Mouse (Mus musculus): ENCODE results near the gene Parp3. TPM values are rescaled to one million over a fixed set of nuclear protein-coding genes. Genes with fewer than 3 reads are reported as not detected.

The Parp3 gene
- polyA plus RNA-seq, 1 experiment = 0.05 TPM

GRCm38 (mm10) chr9:106470991-106471750 lies 5.6 kb downstream of the Parp3 start:
- Histone ChIP-seq H3K4me1 (ENCODE audit: control insufficient read depth) (peaks cover 22% of the 10 kb centered on the region), H3K9me3 (ENCODE audit: control insufficient read depth, low read length) (no peaks in the 10 kb centered on the region), H3K36me3 (ENCODE audit: control insufficient read depth) (no peaks in the 10 kb centered on the region), H3K27me3 (ENCODE audit: control insufficient read depth) (peaks cover 2% of the 10 kb centered on the region), H3K4me3 (replicated peaks) (no peak overlapping the region)
- TF ChIP-seq TAL1 (IDR thresholded peaks at IDR 0.05; ENCODE audit: low read length) (no peak), GATA1 (IDR thresholded peaks at IDR 0.05; ENCODE audit: low read length) (no peak)

GRCm38 (mm10) chr9:106469776-106470175 lies 7.0 kb downstream of the Parp3 start:
- H3K4me1 ChIP-seq (ENCODE audit: control insufficient read depth) = peaks cover 13% of the 10 kb centered on the region
- peaks cover 16% of the 10 kb centered on the region for H3K27me3 ChIP-seq (ENCODE audit: control insufficient read depth)
- H3K9me3 ChIP-seq (ENCODE audit: control insufficient read depth, low read length) = no peaks in the 10 kb centered on the region; the same call in 1 of the 2 replicates
- TF ChIP-seq TAL1 (IDR thresholded peaks at IDR 0.05; ENCODE audit: low read length) = no peak
- no peak for TF ChIP-seq GATA1 (IDR thresholded peaks at IDR 0.05; ENCODE audit: low read length)
- H3K36me3 ChIP-seq (ENCODE audit: control insufficient read depth) = no peaks in the 10 kb centered on the region
- H3K4me3 ChIP-seq (replicated peaks) = no peak overlapping the region

GRCm38 (mm10) chr9:106469317-106469716 lies 7.4 kb downstream of the Parp3 start:
- peaks cover 21% of the 10 kb centered on the region for H3K27me3 ChIP-seq (ENCODE audit: control insufficient read depth)
- H3K36me3 ChIP-seq (ENCODE audit: control insufficient read depth) = no peaks in the 10 kb centered on the region
- no peaks in the 10 kb centered on the region; the same call in 1 of the 2 replicates for H3K9me3 ChIP-seq (ENCODE audit: control insufficient read depth, low read length)
- H3K4me1 ChIP-seq (ENCODE audit: control insufficient read depth) = peaks cover 10% of the 10 kb centered on the region
- no peak for TF ChIP-seq TAL1 (IDR thresholded peaks at IDR 0.05; ENCODE audit: low read length)
- no peak overlapping the region for H3K4me3 ChIP-seq (replicated peaks)

GRCm38 (mm10) chr9:106467746-106468145 lies 9.0 kb downstream of the Parp3 start:
- H3K4me1 ChIP-seq (ENCODE audit: control insufficient read depth) = peaks cover 5% of the 10 kb centered on the region
- H3K9me3 ChIP-seq (ENCODE audit: control insufficient read depth, low read length) = no peaks in the 10 kb centered on the region; the same call in 1 of the 2 replicates
- no peak overlapping the region for H3K4me3 ChIP-seq (replicated peaks)
- H3K36me3 ChIP-seq (ENCODE audit: control insufficient read depth) = no peaks in the 10 kb centered on the region; the same call in 1 of the 2 replicates
- peaks cover 33% of the 10 kb centered on the region for H3K27me3 ChIP-seq (ENCODE audit: control insufficient read depth)
- TF ChIP-seq GATA1 (IDR thresholded peaks at IDR 0.05; ENCODE audit: low read length) (no peak), TAL1 (IDR thresholded peaks at IDR 0.05; ENCODE audit: low read length) (no peak)

GRCm38 (mm10) chr9:106466721-106467120 lies 10.0 kb downstream of the Parp3 start:
- TF ChIP-seq GATA1 (IDR thresholded peaks at IDR 0.05; ENCODE audit: low read length) = no peak
- TF ChIP-seq TAL1 (IDR thresholded peaks at IDR 0.05; ENCODE audit: low read length) = no peak
- Histone ChIP-seq H3K9me3 (ENCODE audit: control insufficient read depth, low read length) (no peaks in the 10 kb centered on the region; the same call in 1 of the 2 replicates), H3K4me1 (ENCODE audit: control insufficient read depth) (peaks cover 5% of the 10 kb centered on the region), H3K27me3 (ENCODE audit: control insufficient read depth) (peaks cover 33% of the 10 kb centered on the region), H3K36me3 (ENCODE audit: control insufficient read depth) (no peaks in the 10 kb centered on the region; the same call in 1 of the 2 replicates), H3K4me3 (replicated peaks) (no peak overlapping the region)

GRCm38 (mm10) chr9:106465571-106466200 lies 11.1 kb downstream of the Parp3 start, which contains the start of gene Gpr62:
Gene Gpr62 (minus strand): TSS chr9:106465938.
- Histone ChIP-seq H3K9me3 (ENCODE audit: control insufficient read depth, low read length) (no peaks in the 10 kb centered on the region; the same call in 1 of the 2 replicates), H3K36me3 (ENCODE audit: control insufficient read depth) (no peaks in the 10 kb centered on the region; the same call in 1 of the 2 replicates), H3K4me1 (ENCODE audit: control insufficient read depth) (peaks cover 5% of the 10 kb centered on the region), H3K27me3 (ENCODE audit: control insufficient read depth) (peaks cover 33% of the 10 kb centered on the region), H3K4me3 (replicated peaks) (peak within 1 kb of the TSS; percentile 27)
- TF ChIP-seq TAL1 (IDR thresholded peaks at IDR 0.05; ENCODE audit: low read length) (no peak), GATA1 (IDR thresholded peaks at IDR 0.05; ENCODE audit: low read length) (no peak)

GRCm38 (mm10) chr9:106464751-106465541 lies 11.8 kb downstream of the Parp3 start:
- H3K27me3 ChIP-seq (ENCODE audit: control insufficient read depth) = peaks cover 33% of the 10 kb centered on the region
- peak overlapping the region; percentile 27 for H3K4me3 ChIP-seq (replicated peaks)
- TF ChIP-seq GATA1 (IDR thresholded peaks at IDR 0.05; ENCODE audit: low read length) (no peak), TAL1 (IDR thresholded peaks at IDR 0.05; ENCODE audit: low read length) (no peak)

GRCm38 (mm10) chr9:106463122-106464063 lies 13.4 kb downstream of the Parp3 start:
- H3K27me3 ChIP-seq (ENCODE audit: control insufficient read depth) = peaks cover 33% of the 10 kb centered on the region
- no peak overlapping the region for H3K4me3 ChIP-seq (replicated peaks)
- no peaks in the 10 kb centered on the region; the same call in 1 of the 2 replicates for H3K9me3 ChIP-seq (ENCODE audit: control insufficient read depth, low read length)
- peaks cover 5% of the 10 kb centered on the region for H3K4me1 ChIP-seq (ENCODE audit: control insufficient read depth)
- no peak for TF ChIP-seq GATA1 (IDR thresholded peaks at IDR 0.05; ENCODE audit: low read length)
- no peak for TF ChIP-seq TAL1 (IDR thresholded peaks at IDR 0.05; ENCODE audit: low read length)
- no peaks in the 10 kb centered on the region; the same call in 1 of the 2 replicates for H3K36me3 ChIP-seq (ENCODE audit: control insufficient read depth)

More at GRCm38 (mm10) chr9:106464751-106465541, 11.8 kb downstream of the Parp3 start:
- H3K9me3 ChIP-seq (ENCODE audit: control insufficient read depth, low read length) = no peaks in the 10 kb centered on the region; the same call in 1 of the 2 replicates
- peaks cover 5% of the 10 kb centered on the region for H3K4me1 ChIP-seq (ENCODE audit: control insufficient read depth)
- no peaks in the 10 kb centered on the region; the same call in 1 of the 2 replicates for H3K36me3 ChIP-seq (ENCODE audit: control insufficient read depth)

Measured in erythroblast, embryonic 14.5 days (primary cell).